Mouse (Mus musculus) C3H10T1/2 (cell line): ENCODE data around the gene B3gnt9. TPM values are rescaled to one million over a fixed set of nuclear protein-coding genes. Genes with fewer than 3 reads are reported as not detected.

Source experiments
- polyA plus RNA-seq, 2 experiments: library from polyadenylated mRNA; unstranded; fragments of >200 nt; fragmentation: generic; extraction: Trizol; gene quantifications; one replicate each; pipeline ENCODE4 v1.2.1; 2012; ENCODE audit warnings: missing spikeins in 2 of 2

Gene B3gnt9
- polyA plus RNA-seq: 10 to 100 TPM in 1 of 2 experiments, 1 to 10 TPM in 1; 2.2 to 24.1 TPM

DNA sequence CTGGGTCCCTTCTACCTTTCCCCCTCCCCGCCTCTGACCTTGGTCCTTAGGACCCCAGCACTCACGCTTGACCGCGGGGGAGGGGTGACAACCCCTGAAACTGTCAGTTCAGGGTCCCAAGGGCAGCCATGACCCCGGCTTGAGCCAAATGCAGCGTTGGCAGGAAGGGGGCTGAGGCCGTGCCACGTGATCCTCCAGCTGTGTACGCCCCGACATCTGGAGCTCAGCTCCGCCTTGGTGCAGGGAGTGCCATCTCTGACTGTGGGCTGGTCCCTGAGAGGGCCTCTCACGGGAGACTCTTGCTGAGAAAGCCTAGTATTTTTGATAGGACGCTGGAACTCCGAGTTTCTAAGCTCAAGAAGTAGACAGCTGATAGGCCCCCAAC is at the start of gene B3gnt9:
Gene B3gnt9, minus strand, starts transcription at position 188 of the 385 bp plus-strand sequence.

GRCm38 (mm10) chr8:105297511-105298192 is 42.7 kb upstream of the B3gnt9 start, which contains the start of gene E2f4:
Gene E2f4, plus strand, starts transcription at chr8:105297663.

GRCm38 (mm10) chr8:105295895-105296573 is 41.1 kb upstream of the B3gnt9 start, which contains the start of gene Exoc3l:
Gene Exoc3l, minus strand, starts transcription at chr8:105296101.

GRCm38 (mm10) chr8:105289805-105290460 is 35.0 kb upstream of the B3gnt9 start, which contains the start of gene 4931428F04Rik:
Gene 4931428F04Rik, minus strand, starts transcription at chr8:105289864.

DNA sequence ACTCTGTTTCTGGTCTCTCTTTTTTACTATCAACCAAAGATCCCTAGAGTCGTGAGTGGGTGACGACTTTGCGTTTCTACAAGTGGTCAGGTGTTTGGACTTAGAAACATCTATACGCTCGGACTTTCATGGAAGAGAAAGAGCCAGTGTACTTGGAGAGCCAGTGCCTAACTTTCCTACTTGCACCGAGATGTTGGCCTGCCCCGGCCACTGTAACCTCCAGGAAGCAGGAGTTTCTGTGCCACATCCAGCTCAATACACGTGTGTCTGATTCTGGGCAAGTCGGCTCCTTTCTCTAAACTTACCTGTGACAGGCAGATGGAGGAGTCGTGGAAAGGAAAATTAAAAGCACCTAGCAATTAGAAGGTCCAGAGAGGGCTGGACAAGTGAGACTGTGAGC is 20.9 kb upstream of the B3gnt9 start, which contains the start of gene Nol3:
Gene Nol3, plus strand, starts transcription at position 301 of the 400 bp plus-strand sequence.

DNA sequence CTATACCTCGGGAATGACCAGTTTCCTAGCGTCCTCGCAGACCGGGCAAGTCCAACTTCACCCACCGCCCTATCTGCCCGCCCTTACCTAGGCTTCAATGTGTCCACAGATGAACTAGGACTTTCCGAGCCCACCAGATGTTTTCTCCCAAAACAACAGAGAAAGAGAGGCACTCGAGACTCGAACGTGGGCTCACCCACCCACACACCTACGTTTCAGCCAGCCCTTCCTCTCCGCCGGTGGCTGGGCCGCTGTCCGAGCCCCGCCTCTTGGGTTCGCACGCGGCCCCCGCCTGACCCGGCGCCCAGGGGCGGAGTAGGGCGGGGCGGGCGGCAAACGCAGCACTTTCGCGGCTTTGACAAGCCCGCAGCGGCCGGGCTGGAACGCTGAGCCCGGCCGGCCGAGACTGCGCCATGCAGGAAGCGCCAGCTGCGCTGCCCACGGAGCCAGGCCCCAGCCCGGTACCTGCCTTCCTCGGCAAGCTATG is 14.6 kb upstream of the B3gnt9 start, which contains the start of gene Hsf4:
Gene Hsf4, plus strand, starts transcription at position 341 of the 487 bp plus-strand sequence.

GRCm38 (mm10) chr8:105264024-105264982 is 9.3 kb upstream of the B3gnt9 start, which contains the start of the genes Tradd and Fbxl8:
Gene Tradd, minus strand, starts transcription at chr8:105264609.
Gene Fbxl8, plus strand, starts transcription at chr8:105264648.

GRCm38 (mm10) chr8:105224413-105225271 is 30.3 kb downstream of the B3gnt9 start, which contains the start of gene D230025D16Rik:
Gene D230025D16Rik, plus strand, starts transcription at chr8:105225145.

Other genes with a start within 250 kb of the B3gnt9 start
- not detected for gene Ces3a, start 206.6 kb downstream of the B3gnt9 start, polyA plus RNA-seq
- not detected for gene Ces3b, start 171.4 kb downstream of the B3gnt9 start, polyA plus RNA-seq
- under 1 TPM in 1 of 2 experiments, not detected in 1; 0.09 TPM for gene Ces4a, start 123.4 kb downstream of the B3gnt9 start, polyA plus RNA-seq
- gene Cbfb, start 84.5 kb downstream of the B3gnt9 start, polyA plus RNA-seq: 10 to 100 TPM in 1 of 2 experiments, 1 to 10 TPM in 1; 3.5 to 16.1 TPM
- gene D230025D16Rik, start 30.0 kb downstream of the B3gnt9 start, polyA plus RNA-seq: 10 to 100 TPM in 1 of 2 experiments, 1 to 10 TPM in 1; 2.5 to 11.6 TPM
- 10 to 100 TPM; 26.7 to 37.4 TPM for gene Tradd, start 9.5 kb upstream of the B3gnt9 start, polyA plus RNA-seq
- gene Fbxl8, start 9.5 kb upstream of the B3gnt9 start, polyA plus RNA-seq: 10 to 100 TPM in 1 of 2 experiments, 1 to 10 TPM in 1; 8.3 to 13.5 TPM
- under 1 TPM; 0.02 to 0.42 TPM for gene Hsf4, start 14.6 kb upstream of the B3gnt9 start, polyA plus RNA-seq
- gene Nol3, start 21.0 kb upstream of the B3gnt9 start, polyA plus RNA-seq: under 1 TPM; 0.12 to 0.26 TPM
- gene 4931428F04Rik, start 34.7 kb upstream of the B3gnt9 start, polyA plus RNA-seq: 10 to 100 TPM in 1 of 2 experiments, 1 to 10 TPM in 1; 4.3 to 13.5 TPM
- gene Exoc3l, start 40.9 kb upstream of the B3gnt9 start, polyA plus RNA-seq: 1 to 10 TPM in 1 of 2 experiments, under 1 TPM in 1; 0.60 to 3.1 TPM
- gene E2f4, start 42.5 kb upstream of the B3gnt9 start, polyA plus RNA-seq: 10 to 100 TPM; 32.9 to 35.0 TPM
- gene Elmo3, start 50.4 kb upstream of the B3gnt9 start, polyA plus RNA-seq: under 1 TPM; 0.18 to 0.99 TPM
- gene Lrrc29, start 71.1 kb upstream of the B3gnt9 start, polyA plus RNA-seq: 1 to 10 TPM; 1.2 to 1.6 TPM
- gene Tmem208, start 71.2 kb upstream of the B3gnt9 start, polyA plus RNA-seq: 100 to 1,000 TPM in 1 of 2 experiments, 10 to 100 TPM in 1; 87.7 to 101 TPM
- gene Fhod1, start 92.8 kb upstream of the B3gnt9 start, polyA plus RNA-seq: 10 to 100 TPM; 11.2 to 35.4 TPM
- gene Slc9a5, start 93.7 kb upstream of the B3gnt9 start, polyA plus RNA-seq: 1 to 10 TPM; 1.4 to 8.8 TPM
- 10 to 100 TPM in 1 of 2 experiments, 1 to 10 TPM in 1; 1.0 to 13.3 TPM for gene Plekhg4, start 118.1 kb upstream of the B3gnt9 start, polyA plus RNA-seq
- 1 to 10 TPM in 1 of 2 experiments, under 1 TPM in 1; 0.02 to 3.4 TPM for gene Kctd19, start 158.3 kb upstream of the B3gnt9 start, polyA plus RNA-seq
- gene Lrrc36, start 158.4 kb upstream of the B3gnt9 start, polyA plus RNA-seq: under 1 TPM in 1 of 2 experiments, not detected in 1; 0.15 TPM
- gene Tppp3, start 216.4 kb upstream of the B3gnt9 start, polyA plus RNA-seq: 10 to 100 TPM in 1 of 2 experiments, under 1 TPM in 1; 0.66 to 23.9 TPM
- 10 to 100 TPM in 1 of 2 experiments, 1 to 10 TPM in 1; 8.9 to 50.5 TPM for gene Zdhhc1, start 241.7 kb upstream of the B3gnt9 start, polyA plus RNA-seq